Mouse (Mus musculus) liver, adult 2 months (tissue): ENCODE data around the gene Cped1.

Experiments
- CTCF ChIP-seq: fragments of 200-500 bp; IDR thresholded peaks from 2 replicates; pipeline ENCODE4 v1.5.1; 2011; ENCODE audit warnings: low read depth, low read length, control low read depth
- POLR2A ChIP-seq: fragments of 200-500 bp; IDR thresholded peaks from 2 replicates; pipeline ENCODE4 v1.6.1; 2011; ENCODE audit warnings: low read length, control low read depth; ENCODE audit not compliant: insufficient read depth; ENCODE audit errors: extremely low read depth

DNA sequence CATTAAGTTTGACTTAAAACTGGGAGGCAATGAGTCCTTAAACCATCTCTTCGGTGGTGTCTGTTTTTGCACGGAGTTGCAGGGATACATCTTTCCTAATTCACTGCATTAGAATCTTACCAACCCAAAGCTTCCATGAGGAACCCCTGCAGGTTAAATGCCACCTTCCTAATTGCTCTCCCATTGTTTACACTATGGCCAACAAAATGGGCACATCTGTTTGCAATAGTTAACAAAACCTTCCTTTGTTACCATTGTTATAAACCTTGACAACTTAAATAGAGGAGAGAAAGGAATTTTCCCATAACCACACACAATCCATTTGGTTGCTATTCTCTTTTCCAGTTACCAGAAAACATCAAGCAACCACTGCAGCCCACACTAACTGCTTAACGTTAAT lies 308.2 kb downstream of the Cped1 start:
- TF ChIP-seq CTCF = no peak
- no peak for TF ChIP-seq POLR2A
